Mouse (Mus musculus) ZHBTc4 (cell line): Measurements from ENCODE around the gene Entpd7.

Experiments used
- DNase-seq: peaks from one replicate; pipeline ENCODE4 v3.0.0-alpha.2; 2011; ENCODE audit warnings: low read depth, low spot score

The Entpd7 gene

DNA sequence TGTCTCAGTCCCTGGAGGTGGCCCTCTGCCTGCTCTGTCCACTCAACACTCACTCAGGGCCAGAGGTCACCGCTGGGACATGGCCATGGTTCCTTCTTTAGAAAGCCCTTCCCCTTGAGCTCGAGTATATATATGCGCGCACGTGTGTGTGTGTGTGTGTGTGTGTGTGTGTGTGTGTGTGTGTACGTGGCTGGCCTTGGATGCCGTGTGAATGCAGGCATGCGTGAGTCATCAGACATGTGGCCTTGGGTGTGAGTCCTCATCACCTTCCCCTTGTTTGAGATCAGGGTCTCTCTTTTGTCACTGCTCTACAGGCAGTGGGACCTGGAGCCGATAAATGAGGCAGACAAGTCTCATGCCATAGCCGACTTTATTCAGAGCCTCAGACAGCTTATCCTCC, 34.0 kb downstream of the Entpd7 start:
- no peak for DNase-seq

- DNase-seq, result no peak
Observed at GRCm38 (mm10) chr19:43724194-43724593, 34.7 kb downstream of the Entpd7 start.

DNA sequence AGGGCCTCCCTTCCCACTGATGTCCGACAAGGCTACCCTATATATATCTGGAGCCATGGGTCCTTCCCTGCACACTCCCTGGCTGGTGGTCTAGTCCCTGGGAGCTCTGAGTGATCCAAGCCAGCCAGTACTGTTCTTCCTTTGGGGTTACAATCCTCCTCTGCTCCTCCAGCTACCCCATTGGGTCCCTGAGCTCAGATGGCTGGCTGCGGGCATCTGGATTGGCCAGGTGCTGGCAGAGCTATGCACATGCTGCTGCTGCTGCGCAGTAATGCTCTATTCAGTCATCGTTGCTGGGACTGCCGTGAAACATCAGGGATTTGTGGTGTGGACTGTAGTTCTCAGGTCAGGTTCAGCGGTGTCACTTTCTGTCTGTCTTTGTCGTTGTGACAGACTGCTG, 35.3 kb downstream of the Entpd7 start:
- peak; percentile 25 for DNase-seq

GRCm38 (mm10) chr19:43726510-43727146, 37.2 kb downstream of the Entpd7 start:
- peak; percentile 64 for DNase-seq

GRCm38 (mm10) chr19:43729296-43730036, 40.0 kb downstream of the Entpd7 start:
- DNase-seq, result peak; percentile 61

DNA sequence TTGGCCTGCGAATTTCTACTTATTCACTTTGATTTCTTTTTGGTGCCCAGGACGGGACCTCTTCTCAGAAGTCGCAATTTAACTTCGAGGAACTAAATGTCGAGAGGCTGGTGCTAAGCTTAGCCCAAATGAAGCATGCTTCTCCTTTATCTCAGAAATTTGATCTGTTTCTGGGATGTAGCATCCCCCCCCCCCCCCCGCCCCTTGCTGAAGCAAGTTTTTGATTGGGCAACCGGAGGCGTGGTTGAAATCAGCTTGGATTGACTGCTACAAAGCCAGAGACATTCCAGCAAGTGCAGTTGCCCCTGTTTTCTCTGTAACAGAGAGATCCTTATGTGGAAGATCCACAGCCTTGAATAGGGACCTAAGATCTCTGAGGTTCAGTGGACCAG, 40.6 kb downstream of the Entpd7 start:
- peak; percentile 20 for DNase-seq

DNA sequence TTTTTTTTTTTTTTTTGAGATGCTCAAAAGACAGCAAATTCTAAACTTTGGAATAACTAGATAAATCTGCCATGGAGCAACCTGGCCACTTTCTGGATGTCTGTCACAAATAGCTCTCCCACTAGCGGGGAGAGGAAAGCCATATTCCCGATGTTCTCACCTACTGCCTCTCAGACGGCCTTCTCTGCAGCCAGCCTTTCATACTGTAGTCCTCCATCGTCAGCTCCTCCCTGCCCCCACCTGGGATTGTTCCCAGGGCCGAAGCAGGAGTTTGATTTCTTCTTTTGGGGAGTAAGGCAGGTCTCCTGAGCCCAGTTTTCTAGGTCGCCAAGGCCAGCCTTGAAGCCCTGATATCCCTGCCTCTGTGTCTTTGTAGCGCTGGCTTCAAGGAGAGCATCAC, 41.7 kb downstream of the Entpd7 start:
- DNase-seq, result no peak

- no peak for DNase-seq
Observed at GRCm38 (mm10) chr19:43738409-43738808, 48.9 kb downstream of the Entpd7 start.

GRCm38 (mm10) chr19:43743401-43743800, 53.9 kb downstream of the Entpd7 start:
- no peak for DNase-seq

- DNase-seq, result no peak
Observed at GRCm38 (mm10) chr19:43745740-43746139, 56.3 kb downstream of the Entpd7 start.

DNA sequence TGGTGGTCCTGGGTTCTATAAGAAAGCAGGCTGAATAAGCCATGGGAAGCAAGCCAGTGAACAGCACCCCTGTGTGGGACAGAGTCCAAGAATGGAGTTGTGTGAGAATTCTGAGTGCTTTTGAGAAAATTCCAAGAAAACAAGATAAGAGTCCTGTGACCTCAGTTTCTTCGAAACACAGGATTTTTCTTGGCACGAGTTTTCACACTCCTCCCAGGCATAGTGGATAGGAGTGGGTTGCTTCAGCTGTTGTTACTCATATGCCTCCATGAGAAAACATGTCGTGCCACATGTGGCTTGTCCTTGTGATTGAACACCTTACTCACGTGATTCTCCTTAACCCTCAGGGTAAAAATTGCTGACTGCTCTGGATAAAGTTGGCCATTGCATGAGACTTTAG, 58.4 kb downstream of the Entpd7 start:
- DNase-seq, result no peak

GRCm38 (mm10) chr19:43750008-43750407, 60.5 kb downstream of the Entpd7 start:
- no peak for DNase-seq

GRCm38 (mm10) chr19:43752489-43753225, 63.2 kb downstream of the Entpd7 start, which contains the start of the genes Cutc and Cox15:
Gene Cutc (plus strand): TSS chr19:43752996.
Gene Cox15 (minus strand): TSS chr19:43753000.
- DNase-seq, result peak; percentile 99

GRCm38 (mm10) chr19:43753226-43753835, 63.9 kb downstream of the Entpd7 start:
- DNase-seq, result peak; percentile 92

GRCm38 (mm10) chr19:43754237-43754636, 64.8 kb downstream of the Entpd7 start:
- no peak for DNase-seq

DNA sequence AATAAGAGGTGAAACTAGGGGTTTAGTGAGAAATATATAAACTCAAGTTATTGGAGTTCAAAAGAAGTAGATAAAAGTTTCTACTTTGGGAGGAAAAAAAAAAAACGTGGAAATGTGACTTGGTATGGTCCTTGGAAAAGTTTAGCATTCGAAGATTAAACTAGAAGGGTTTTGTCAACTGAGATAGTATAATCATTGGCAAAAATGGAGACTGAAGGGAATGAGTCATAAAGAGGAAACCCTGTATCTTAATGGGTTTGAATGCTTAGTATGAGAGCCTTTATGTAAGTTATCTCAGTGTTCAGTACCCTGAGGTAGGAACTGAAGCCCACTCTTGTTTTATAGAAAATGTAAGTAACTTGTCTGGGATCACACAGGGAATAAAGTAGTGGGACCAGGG, 65.4 kb downstream of the Entpd7 start:
- DNase-seq, result no peak

- DNase-seq, result peak; percentile 85
Observed at GRCm38 (mm10) chr19:43760504-43760903, 71.0 kb downstream of the Entpd7 start.

DNA sequence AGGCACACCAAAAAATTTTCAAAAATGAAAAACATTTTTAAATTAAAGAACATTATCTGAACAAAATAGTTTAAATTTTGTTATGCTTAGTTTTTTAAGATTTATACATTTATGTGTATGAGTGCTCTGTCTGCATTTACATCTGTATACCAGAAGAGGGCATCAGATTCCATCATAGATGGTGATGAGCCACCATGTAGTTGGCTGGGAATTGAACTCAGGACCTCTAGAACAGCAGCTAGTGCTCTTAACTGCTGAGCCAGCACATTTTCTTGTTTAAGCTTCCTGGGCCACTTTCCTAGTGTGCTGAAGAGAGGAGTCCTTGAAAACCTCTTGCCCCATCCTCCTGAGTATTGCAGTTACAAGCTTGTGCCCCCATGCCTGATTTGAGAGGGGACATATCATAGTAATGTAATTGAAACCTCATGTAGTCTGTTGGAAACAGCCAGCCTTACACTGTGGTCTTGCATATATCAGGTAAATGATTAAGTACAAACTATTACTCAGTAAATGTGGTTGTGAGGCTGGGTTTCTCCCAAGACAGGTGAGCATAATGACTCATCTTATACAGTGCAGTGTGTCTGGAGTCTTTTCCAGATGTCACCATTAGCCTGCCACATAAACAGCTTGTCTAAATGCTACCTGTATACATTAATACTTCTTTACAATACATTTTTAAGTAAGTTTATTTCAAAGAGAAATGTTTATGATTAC, 72.2 kb downstream of the Entpd7 start:
- peak; percentile 30 for DNase-seq

GRCm38 (mm10) chr19:43762410-43762809, 72.9 kb downstream of the Entpd7 start:
- DNase-seq, result no peak

- DNase-seq, result no peak
Observed at GRCm38 (mm10) chr19:43766451-43766850, 77.0 kb downstream of the Entpd7 start.

DNA sequence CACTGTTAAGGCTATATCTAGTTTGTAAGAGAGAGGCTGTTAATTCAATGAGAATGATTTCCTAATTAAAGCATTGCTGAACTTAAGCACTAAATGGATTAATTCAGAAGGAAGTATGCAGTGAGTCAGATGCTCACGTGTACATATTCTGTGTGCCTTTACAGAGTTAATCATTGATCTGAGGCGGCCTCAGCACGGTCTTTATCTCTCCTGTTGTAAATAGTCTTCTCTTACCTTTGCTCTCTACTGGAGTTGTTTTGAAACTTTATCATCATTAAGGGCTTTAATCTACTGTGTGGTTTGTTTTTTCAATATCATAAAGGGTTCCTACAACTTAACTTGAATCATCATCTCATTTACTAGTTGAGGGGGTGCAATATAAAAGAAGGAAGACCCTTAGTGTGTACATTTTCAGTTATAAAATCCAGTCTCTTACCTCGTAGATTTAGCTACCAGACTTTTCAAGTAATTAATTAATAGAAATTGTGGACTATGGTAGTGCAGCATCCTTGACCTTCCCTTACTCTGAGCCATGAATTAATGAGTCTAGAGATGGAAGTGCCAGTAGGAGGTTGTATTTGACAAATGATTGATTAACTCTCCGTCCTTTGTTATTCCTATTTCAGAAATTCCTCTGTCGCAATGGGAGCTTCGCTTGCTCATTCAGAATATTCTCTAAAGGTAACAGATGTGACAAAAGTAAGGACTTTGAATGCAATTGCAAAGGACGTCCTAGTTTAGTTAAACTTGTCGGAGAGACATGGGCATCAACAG, 78.3 kb downstream of the Entpd7 start:
- peak; percentile 20 for DNase-seq
